Mouse (Mus musculus) spleen, postnatal 0 days (tissue): ENCODE data around the gene Olfr510. TPM values are rescaled to one million over a fixed set of nuclear protein-coding genes. Genes with fewer than 3 reads are reported as not detected.

Experiments
- polyA plus RNA-seq: library from polyadenylated mRNA; unstranded; fragments of >200 nt; fragmentation: Nextera tagmentation; extraction: Ambion mirVana; gene quantifications from 2 replicates; pipeline ENCODE4 v1.2.1, GENCODE M21; 2015

The Olfr510 gene
- polyA plus RNA-seq = not detected in 2 replicates

GRCm38 (mm10) chr7:108666118-108666517 is at the start of gene Olfr510:
Gene Olfr510, plus strand, starts transcription at chr7:108666418.

DNA sequence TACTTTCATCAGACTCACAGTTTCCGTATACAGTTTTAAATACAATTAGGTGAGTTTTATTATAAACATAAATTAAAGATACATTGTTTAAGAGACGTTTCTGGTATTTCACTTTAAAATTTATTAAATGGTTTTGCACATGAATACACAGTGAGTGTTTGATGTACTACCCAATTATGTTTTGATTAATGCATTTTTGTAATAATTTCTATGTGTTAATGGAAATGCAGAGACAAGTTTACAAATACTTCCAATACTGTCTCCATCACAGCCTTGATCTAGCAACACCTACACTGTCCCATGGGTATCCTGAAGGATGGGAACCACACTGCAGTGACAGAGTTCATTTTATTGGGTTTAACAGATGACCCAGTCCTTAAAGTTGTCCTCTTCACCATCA is 44.7 kb upstream of the Olfr510 start, which contains the start of gene Olfr507:
Gene Olfr507, plus strand, starts transcription at position 301 of the 400 bp plus-strand sequence.

DNA sequence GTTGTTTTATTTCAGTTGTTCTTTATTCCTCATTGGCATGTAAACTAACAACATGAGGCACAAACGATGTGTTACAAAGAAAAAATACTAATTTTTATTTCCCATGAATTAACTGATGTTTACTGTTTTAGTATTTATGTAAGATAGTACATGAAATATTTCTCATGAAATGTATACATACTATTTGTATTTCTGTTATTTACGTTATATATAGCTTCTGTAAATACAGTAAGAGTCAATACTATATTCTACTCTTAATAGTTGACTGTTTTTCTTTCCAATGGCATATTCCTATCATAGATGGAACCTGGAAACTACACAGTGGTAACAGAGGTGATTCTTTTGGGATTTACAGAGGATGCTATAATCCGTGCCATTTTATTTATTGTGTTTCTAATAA is 36.5 kb upstream of the Olfr510 start, which contains the start of gene Olfr508:
Gene Olfr508, plus strand, starts transcription at position 301 of the 400 bp plus-strand sequence.

GRCm38 (mm10) chr7:108651806-108652205 is 14.4 kb upstream of the Olfr510 start, which contains the start of gene Olfr509:
Gene Olfr509, minus strand, starts transcription at chr7:108651906.

GRCm38 (mm10) chr7:108713020-108713419 is 46.8 kb downstream of the Olfr510 start, which contains the start of gene Olfr512:
Gene Olfr512, plus strand, starts transcription at chr7:108713320.

Other genes starting within 250 kb of the Olfr510 start
- not detected in 2 replicates for gene Olfr497, start 246.0 kb upstream of the Olfr510 start, polyA plus RNA-seq
- gene Olfr498, start 201.1 kb upstream of the Olfr510 start, polyA plus RNA-seq = not detected in 2 replicates
- gene Olfr502, start 141.4 kb upstream of the Olfr510 start, polyA plus RNA-seq = not detected in 2 replicates
- gene Olfr503, start 121.9 kb upstream of the Olfr510 start, polyA plus RNA-seq = not detected in 2 replicates
- gene Olfr504, start 100.6 kb upstream of the Olfr510 start, polyA plus RNA-seq = not detected in 2 replicates
- not detected in 2 replicates for gene Olfr506, start 55.6 kb upstream of the Olfr510 start, polyA plus RNA-seq
- not detected in 2 replicates for gene Olfr507, start 44.6 kb upstream of the Olfr510 start, polyA plus RNA-seq
- not detected in 2 replicates for gene Olfr508, start 36.4 kb upstream of the Olfr510 start, polyA plus RNA-seq
- 0.04 TPM in 1 of 2 replicates, not detected in the other for gene Olfr509, start 14.5 kb upstream of the Olfr510 start, polyA plus RNA-seq
- gene Olfr512, start 46.9 kb downstream of the Olfr510 start, polyA plus RNA-seq = not detected in 2 replicates
- gene Olfr513, start 84.6 kb downstream of the Olfr510 start, polyA plus RNA-seq = not detected in 2 replicates
- gene Olfr514, start 159.6 kb downstream of the Olfr510 start, polyA plus RNA-seq = not detected in 2 replicates
- not detected in 2 replicates for gene Olfr516, start 184.1 kb downstream of the Olfr510 start, polyA plus RNA-seq
- not detected in 2 replicates for gene Olfr517, start 206.0 kb downstream of the Olfr510 start, polyA plus RNA-seq
- not detected in 2 replicates for gene Olfr518, start 218.6 kb downstream of the Olfr510 start, polyA plus RNA-seq
- gene Olfr519, start 228.0 kb downstream of the Olfr510 start, polyA plus RNA-seq = not detected in 2 replicates